Mouse (Mus musculus) induced T-regulatory cell, adult 2 months (primary cell): Measurements from ENCODE around the gene Akap13.

Experiments used
- DNase-seq: peaks from one replicate; pipeline ENCODE4 v3.0.0-alpha.2; 2012; ENCODE audit warnings: low read depth

The Akap13 gene

DNA sequence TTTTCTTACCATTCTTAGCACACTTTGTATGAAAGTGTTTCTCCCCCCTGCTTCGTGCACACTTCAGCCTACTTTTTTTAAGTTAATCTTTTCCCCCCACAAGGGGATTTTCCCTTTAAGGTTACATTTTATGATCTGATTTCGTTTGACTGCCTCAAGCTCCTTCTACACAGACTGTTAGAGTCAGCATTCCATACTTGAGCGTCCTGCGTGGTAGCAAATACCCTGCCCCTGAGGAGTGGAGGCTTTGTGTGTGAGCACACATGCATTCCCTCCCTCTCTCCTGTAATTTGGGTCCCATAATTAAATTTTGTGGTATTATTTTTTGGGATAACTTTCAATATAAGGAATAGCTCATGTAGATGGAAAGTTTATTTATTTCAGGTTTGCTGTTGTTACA lies 103.8 kb downstream of the Akap13 start:
- DNase-seq = peak; percentile 37

DNA sequence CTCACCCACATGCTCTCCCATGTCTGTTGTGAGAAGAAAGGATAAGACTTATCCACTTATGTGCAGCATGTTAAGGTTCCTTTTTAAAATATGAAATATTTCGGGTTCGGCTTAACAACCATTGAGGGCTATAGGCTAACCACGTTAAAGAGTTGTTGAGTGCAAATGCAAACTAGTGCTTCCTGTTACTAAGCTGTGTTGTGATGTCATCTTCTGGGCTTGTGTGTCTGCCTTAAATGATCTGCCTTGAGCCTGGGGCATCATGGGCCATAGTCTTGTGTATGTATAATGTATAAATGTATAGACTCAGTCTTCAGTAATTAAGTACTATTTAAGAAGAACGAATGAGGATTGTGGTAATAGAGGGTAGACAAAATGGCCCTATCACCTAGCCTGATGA lies 104.6 kb downstream of the Akap13 start:
- DNase-seq = peak; percentile 43

DNA sequence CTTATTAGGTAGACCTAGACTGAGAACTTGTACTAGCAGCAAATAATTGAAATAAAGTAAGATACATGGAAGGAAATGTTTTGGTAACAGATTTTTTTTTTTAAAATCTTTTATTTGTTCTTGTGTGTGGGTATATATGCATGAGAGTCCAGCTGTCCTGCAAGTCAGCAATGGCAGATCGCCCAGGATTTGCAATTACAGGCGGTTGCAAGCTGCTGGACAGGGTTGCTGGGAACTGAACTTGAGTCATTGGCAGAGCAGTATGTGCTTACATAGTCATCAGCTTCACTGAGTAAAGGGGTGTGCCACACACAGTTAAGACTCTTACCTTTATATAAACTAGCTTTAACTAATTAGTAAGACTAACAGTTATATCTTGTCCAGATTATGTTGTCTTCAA lies 105.2 kb downstream of the Akap13 start:
- no peak for DNase-seq

DNA sequence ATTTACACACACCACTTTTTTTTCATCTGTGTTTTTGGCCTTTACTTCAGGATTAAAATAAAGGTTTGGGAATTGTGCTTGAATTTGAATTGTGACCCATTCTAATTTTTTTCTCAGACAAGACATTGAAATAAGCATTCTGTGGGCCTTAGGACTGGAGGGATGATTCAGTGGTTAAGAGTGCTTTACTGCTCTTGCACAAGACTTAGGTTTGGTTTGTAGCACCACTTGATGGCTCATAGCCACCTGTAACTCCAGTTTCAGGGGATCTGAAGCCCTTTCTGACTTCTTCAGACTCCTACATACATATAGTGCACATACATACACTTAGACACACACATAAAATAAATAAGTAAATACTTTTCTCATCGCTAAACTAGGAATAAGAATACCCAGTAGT lies 105.8 kb downstream of the Akap13 start:
- no peak for DNase-seq

DNA sequence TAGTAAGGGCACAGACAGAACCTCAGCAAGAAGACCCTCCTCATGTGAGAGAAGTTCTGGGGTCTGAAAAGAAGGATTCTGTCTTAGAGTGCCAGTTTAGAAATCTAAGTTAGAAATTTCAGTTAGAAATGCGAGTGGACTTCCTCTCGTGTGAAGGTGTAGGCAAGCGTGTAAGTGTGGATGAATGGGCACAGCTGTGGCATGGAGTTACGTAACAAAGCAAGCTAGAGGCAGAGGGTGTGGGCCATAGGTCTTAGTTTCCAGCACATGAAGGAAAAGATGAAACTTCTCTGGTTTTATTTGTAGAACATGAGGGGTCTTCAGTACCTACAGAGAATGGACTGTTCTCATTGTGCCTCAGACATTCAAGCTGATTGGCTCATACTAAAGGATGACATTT lies 112.9 kb downstream of the Akap13 start:
- no peak for DNase-seq

DNA sequence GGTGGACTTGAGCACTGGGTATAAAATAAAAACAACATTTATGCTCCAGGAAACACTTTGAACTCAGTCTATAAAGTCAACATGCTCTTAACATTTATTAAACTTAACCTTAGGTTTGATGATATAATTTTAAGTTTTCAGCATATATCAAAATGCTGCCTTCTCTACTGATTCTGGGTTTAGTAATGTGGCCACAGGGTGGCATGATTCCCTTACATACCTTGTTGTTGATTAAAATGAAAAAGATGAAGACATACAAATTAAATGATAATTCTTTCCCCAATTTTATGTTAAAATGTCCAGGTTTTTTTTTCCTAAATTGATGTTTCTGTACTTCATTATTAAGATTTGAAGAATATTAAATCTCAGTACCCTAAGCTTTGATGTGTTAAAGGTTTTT lies 113.5 kb downstream of the Akap13 start:
- DNase-seq = peak; percentile 75

DNA sequence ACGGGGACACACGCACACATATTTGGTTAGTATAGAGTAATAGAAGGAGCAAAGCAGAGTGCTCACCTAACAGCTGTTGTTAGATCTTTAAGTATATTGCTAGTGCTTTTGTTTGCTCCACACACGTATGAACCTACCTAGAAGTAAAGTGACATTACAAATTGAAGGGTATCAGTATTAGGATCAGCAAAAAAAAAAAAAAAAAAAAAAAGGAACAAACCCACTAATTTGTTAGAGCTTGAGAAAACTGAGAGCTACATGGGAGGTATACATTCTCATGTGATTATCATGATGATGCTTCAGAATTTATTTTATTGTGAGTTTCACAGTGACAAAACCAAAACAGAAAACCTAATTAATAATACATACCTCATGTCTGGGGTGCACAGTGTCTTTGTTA lies 114.9 kb downstream of the Akap13 start:
- no peak for DNase-seq

DNA sequence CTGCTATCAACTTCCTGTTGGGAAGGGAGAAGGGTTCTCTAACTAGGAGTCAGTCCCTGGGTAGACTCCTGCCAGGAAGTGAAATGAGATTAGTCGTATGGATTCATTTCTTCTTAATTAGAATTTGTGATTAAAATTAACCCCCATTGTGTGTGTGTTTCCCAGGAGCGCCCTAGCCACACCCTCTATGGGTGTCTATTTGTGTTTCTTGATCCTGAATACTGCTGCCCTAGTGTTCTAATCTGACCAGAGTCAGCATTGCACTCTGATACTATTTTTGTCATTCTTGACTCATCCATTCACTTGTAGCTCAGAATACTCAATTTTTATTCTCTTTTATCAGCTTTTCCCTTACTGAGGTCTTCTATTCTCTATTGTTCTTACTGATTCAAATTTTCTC lies 115.7 kb downstream of the Akap13 start:
- DNase-seq = peak; percentile 38

DNA sequence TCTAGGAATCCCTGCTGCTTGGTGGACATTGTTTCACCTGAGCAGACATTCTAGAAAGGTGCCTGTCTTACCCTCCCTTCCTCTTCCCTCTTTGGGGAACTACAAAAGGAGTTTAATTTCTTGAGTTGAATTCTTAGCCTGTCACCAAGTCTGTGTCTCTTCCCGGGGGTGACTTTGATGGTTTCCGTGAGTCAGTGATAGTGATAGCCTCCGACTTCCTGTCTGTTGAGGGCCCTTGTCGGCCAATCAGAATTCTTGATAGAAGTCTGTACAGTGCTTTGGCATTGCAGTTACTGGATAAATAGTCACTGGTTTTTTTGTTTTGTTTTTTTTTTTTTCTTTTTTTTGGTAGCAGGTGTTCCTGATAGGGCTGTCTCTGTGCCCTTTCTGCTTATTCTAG lies 116.8 kb downstream of the Akap13 start:
- DNase-seq = peak; percentile 91

DNA sequence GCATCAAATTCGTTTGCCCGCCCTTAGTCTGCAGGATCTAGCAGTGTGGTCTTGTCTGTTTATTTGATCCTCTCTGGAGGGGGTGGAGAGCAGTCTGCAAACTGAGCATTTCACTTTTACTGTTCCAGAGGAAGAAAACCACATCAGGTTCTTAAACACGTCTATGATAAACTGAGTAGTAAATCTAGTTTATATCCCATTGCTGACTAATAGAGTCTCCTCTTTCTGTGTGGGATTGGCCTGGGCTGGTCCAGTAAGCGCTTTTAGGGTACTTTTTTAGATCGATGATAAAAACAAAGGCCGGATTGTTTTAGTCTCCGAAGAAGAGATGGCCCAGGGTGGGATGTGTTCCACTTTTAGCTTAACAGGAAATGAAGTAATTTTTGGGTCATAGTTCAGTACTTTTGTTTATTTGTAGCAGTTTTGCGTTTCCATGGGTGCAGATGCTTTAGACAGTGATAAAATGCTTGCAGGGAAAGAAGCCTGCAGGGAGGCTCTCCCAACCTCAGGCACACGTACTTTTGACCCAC lies 119.9 kb downstream of the Akap13 start:
- peak; percentile 90 for DNase-seq

DNA sequence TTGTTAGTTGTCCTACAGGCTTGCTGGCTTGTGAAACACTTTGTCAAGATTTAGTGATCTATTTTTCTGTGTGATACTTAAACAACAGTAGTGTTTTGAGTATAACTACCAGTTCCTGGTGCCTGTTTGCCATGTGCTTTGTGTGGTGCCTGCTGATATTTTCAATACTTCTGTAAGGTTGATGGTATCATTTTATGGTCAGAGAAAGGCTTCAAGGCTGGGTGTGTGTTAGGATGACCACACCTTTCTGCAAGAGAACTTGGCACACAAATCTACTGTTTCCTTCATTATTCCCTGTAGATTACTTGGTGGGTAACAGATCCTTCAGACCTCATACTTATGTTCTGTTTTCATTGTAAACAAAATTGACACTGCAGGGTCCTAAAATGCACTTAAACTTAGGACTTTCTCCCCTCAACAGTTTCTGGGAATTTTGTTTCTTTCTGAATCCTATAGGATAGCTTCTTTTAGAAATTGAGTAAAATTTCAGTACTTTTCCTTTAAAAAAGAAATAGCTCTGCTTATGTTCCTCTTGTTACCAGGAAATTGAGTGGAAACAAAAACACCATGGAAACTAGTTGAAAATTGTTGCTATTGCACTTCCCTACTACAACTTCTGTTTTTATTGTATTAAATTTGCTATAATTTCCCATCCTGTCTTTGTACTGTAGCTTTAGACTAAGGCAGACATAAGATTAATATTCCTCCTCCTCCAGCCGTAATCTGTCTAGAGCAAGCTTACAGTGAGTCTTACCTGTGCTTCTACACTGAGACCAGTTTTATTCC lies 120.7 kb downstream of the Akap13 start:
- peak; percentile 43 for DNase-seq

DNA sequence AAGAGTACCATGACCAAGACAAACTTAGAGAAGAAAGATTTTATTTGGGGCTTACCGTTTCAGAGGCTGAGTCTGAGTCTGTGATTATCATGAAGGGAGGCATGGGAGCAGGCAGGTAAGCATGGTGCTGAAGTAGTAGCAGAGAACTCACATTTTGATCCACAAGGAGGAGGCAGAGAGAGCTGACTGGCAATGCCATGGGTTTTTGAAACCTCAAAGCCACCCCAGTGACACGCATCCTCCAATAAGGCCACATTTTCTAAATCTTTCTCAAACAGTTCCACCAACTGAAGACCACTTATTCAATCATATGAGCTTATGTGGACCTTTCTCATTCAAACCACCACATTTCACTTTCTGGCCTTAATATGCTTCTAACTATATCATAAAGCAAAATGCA lies 121.5 kb downstream of the Akap13 start:
- DNase-seq = peak; percentile 55

DNA sequence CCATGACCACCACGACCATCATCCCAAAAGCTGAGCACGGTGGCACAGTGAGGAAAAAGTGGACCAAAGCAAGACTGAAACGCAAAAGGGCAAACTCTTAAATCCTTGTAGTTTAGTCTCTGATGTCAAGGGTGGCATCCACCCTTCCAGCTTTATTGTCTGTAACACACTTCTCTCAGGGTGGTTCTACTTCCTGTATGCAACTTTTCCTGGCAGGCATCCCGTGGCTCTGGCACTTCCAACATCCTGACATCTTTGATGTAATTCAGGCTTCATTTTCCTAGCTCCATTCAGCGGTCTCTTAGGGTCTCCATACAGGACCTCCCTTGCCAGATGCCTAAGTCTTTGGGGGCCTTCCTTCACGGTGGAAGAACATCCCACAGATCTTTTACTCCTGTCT lies 122.0 kb downstream of the Akap13 start:
- no peak for DNase-seq

DNA sequence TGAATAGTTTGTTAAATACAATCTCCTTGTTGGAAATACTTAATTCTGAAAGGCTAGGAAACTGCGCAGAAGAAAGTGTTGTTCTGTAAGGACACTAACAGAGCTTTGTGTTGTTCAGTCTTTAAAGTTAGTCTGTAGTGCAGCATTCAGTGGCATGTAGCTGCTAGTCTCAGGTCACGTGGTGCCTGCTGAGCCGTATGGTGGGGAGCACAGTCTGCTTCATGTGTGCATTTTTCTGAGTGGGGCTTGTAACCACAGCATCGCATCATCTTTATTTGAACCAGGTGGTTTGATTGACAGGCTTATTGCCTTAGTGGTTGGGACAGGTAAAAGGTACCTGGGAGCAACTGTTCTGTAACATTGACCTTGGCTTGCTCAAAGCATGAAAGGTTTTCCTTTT lies 123.3 kb downstream of the Akap13 start:
- peak; percentile 23 for DNase-seq

DNA sequence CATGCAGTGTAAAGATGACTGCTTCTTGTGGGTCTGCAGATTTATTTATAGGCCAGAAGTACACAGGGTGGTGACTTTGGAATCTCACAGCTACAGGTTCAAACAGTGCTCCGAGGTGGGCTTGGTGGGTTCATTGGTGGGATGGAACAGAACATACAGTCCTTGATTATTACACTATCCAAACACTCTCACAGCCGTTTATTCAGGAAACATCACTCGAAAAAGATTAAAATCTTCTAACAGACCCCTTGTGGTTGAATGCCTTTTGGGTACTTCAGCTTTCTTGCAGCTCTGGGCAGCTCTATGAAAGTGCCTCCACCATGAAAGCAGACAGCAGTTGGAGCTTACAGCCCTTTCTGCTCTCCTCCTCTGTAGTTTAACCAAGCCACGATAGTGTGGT lies 126.8 kb downstream of the Akap13 start:
- peak; percentile 30 for DNase-seq

DNA sequence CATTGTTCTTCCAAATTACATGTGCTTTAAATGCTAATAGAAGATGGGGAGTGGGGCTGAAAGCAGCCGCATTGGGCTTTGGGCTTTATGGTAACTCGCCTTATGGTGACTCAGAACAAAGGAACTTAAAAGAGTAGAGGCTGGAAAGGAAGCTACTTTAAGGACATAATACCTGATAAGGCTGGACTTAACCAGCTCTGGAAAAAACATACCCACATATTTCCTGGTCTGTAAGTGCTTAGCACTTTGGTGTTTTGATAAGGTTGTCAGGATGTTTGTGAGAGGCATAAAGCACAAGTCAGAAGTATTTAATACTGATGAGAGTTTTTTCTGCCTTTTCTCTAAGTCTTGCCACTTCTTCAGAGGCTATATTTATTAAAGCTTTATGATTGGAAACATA lies 128.8 kb downstream of the Akap13 start:
- no peak for DNase-seq

DNA sequence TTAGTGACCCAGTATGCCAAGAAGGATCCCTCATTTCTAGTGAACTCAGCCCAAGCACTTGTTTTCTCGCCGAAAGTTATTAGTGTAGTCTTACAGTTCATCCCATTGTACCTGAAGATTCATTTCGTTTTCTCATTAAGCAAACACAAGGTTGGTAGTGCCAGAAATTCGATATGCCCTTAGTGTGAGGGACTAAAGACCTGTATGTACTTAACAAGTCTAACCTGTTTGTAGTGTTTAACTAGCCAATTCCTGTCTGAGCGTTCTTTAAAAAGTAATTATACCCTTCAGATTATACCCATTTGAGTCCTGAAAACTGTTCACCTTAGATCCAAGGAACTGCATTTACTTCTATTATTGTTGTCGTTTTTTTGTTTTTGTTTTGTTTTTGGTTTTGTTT lies 130.1 kb downstream of the Akap13 start:
- DNase-seq = no peak

DNA sequence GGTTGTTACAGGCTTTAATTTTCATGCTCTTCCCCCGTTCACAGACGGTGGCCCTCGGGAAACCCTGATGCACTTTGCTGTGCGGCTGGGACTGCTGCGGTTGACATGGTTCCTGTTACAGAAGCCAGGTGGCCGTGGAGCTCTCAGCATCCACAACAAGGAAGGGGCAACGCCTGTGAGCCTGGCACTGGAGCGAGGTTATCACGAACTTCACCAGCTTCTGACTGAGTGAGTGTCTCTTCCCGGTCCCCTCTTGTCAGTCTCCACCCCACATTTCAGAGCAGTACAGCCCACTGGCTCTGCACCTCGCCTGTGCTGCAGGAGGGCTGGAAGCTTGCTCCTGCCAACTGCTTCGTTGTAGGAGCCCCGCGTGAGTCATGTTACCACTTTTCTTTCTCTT lies 130.8 kb downstream of the Akap13 start:
- DNase-seq = peak; percentile 78

DNA sequence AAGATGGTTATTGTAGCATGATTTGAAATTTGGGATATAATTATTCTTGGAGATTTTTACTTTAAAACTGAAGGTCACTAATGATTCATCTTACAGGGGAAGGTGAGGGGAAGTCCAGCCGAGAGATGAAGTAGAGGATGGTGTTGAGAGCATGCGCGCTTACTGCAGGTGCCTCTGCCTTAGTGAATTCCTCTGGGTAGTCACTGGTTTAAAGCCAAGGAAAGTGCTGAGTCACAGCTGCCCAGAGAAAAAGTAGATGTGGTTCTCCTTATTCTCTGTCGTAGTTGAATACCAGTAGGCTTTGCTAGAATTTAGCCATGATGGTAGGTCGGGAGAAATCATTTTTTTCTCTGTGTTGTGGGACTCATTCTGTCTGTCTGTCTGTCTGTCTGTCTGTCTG lies 132.4 kb downstream of the Akap13 start:
- DNase-seq = no peak

DNA sequence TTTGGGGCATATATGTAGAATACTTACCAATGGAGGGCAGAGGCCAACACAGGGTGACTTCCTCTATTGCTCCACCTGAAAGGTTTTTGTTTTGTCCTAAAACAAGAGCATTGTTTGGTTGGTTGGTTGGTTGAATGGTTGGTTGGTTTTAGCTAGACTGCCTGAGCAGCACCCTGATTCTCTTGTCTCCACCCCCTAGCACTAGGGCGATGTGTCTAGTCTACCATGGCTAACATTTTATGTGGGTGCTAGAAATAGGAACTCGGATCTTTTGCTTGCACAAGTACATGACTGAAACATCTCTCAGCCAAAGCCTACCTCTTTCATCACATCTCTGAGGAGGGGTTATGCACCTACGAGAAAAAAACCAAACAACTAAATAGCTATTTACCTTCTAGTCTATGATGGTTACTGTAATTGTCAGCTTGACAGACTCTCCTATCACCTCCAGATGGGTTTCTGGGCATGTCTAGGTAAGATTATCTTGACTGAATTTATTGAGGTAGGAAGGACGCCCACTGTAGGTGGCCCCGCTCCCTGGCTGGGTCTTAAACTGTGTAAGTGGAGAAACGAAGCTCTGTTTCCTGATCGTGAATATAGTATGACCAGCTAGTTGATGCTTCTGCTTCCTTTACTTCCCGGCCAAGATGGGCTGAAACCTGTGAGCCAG lies 134.1 kb downstream of the Akap13 start:
- no peak for DNase-seq

DNA sequence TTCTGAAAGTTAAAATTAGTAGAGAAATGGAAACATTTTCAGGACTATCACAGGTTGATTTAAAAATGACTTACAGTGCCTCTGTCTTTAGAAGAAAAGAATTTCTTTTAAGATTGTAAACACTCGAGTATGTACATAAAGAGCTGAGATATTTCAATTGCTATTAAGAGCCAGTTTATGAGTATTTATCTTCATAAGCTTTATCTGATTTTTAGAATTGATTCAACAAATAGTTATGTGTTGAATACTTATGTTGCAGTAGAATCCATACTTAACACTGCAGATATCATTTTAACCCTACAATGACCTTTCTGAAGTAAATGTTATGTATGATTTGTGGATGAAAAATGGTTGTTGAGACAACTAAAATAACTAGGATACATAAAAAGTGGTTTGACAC lies 136.6 kb downstream of the Akap13 start:
- DNase-seq = no peak

DNA sequence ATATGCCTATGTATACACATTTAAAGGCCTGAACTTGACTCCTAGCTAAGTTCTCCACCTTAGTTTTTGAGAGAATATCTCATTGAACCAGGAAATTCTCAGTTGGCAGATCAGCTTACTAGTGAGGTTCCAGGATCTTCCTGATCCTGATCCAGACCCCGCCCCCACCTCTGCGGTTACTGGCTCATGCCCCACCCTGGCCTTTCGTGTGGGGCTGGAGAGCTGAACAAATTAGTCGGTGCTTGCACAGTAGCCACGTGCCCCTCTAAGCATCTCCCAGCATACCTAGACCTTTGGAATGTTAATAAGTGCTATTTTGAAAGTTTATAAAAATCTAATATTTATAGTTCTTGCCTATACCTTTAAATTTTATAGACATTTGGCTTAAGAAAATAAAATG lies 139.5 kb downstream of the Akap13 start:
- no peak for DNase-seq

DNA sequence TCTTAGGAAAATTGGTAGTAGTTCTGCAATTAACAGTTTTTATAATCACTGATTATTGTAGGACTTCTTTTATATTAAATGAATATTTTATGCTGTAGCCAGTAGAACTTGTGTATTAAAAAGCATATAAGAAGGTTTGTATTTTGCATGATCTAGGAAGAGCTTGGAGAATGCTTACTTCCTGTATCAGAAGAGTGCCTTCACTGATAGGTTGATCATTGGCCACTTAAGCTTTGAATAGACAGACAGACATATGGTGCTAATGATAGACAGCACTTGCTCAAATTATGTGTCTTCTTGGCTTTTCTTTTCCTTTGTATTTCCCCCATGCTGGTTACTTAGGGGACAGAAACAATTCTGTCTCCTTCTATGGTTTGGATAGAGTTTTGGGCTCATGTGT lies 139.9 kb downstream of the Akap13 start:
- DNase-seq = peak; percentile 47
